Mouse (Mus musculus): ENCODE measurements at regions not wholly inside any gene's neighbourhood (a gene's known extent, or its start where the extent isn't known, plus 50 kb on each side); places are given as distances from the start of the nearest gene placed in this dataset.

DNA sequence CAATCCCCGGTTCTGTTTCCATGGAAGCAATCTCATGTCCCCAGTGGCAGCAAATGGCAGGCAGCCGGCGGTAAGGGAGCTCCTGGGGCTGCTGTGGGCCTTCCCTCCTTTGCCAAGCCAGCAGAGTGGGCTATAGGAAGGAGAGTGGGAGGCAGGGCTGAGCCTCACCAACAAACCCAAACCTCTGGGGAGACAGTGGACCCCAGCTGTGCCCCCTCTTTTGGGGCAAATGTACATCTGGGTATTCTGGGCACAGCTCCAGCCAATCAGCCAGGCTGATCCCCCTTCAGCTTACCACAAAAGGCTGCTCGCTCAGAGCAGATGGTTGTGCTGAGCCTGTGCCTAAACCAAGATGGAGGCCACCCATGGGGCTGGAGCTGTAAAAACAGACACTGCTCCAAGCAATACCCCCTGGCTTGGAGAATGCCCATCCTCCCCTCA lies 1532.3 kb upstream of the Gulo start:
- TF ChIP-seq CTCF (IDR thresholded peaks at IDR 0.05; ENCODE audit: low read depth, low read length) (no peak), EP300 (IDR thresholded peaks at IDR 0.05; ENCODE audit: insufficient read depth, low read depth, low read length) (no peak), POLR2A (IDR thresholded peaks at IDR 0.05; ENCODE audit: insufficient read depth, low read length) (no peak)

Data from ES-Bruce4 (cell line).